Mouse (Mus musculus): ENCODE measurements around the gene Gbp8. TPM values are rescaled to one million over a fixed set of nuclear protein-coding genes. Genes with fewer than 3 reads are reported as not detected.
"Not testable (repeated sequence)": the region's sequence is repeated elsewhere in the genome, so short reads cannot be mapped to it uniquely, and the experiment has no call there.

The Gbp8 gene
- not detected for polyA plus RNA-seq (2012; fragmentation: generic; extraction: Trizol)
- long read RNA-seq, experiment 1, result 0 reads
- long read RNA-seq, experiment 2, result 0 reads

DNA sequence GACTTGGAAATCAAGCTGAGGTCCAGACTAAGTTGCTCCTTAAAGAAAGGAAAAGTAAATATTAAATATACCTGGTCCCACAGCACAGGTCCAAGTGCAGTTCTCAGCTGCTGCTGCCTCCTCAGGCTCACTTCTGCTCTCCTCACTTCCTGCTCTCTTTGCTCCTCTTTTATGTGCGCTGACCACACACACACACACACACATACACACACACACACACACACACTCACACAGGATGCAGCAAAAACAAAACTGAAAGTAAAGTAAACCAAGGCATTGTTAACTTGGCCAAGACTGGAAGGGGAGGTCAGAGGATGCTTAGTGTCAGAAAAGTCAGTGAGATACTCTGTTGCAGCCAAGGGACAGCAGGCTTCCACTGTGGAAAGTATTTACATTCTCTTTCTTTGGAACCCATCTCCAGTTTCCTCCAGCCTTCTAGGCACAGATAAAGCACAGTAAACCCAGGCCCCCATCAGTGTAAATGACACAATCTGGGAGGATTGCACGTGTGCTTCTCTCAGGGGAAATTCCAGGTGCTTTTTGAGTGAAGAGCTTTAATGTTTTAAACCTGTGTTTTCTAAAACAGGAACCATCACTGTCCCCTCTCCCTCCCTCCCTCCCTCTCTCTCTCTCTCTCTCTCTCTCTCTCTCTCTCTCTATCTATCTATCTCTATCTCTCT is at the start of gene Gbp8, which contains the start of the genes Gbp9 and Gbp4:
Gene Gbp8 (minus strand): TSS at position 132 of the 680 bp plus-strand sequence.
Gene Gbp9 (minus strand): TSS at position 131 of the 680 bp plus-strand sequence.
Gene Gbp4 (minus strand): TSS at position 178 of the 680 bp plus-strand sequence.
- H3K27me3 ChIP-seq (ENCODE audit: control insufficient read depth, insufficient read depth, insufficient read length); H3ac ChIP-seq (ENCODE audit: control insufficient read depth, insufficient read length, low read depth); H3K79me3 ChIP-seq (ENCODE audit: low read depth); H3K79me2 ChIP-seq (ENCODE audit: control insufficient read depth, insufficient read depth); H3K36me3 ChIP-seq (ENCODE audit: control insufficient read depth, insufficient read depth); H3K4me3 ChIP-seq (ENCODE audit: insufficient read depth, poor library complexity, severe bottlenecking): not testable (repeated sequence)

DNA sequence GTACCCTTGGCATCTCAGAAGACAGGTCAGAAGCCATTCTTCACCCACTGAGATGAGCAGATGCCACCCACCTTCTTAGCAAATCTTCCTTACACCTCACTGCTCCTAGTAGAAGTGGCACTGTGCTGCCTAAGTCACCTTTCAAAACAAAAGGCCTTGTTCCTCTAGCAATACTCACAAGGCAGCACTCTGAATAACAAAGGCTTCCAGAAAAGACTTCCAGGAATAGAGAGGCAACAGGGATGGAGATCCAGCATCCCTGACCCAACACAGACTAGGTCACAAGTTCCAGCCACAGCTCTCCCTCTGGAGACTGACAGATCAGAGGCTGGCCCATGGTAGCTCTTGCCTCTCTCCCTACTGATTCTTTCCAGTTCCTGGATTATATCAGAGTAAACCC is 42.1 kb upstream of the Gbp8 start:
- Histone ChIP-seq H3ac (ENCODE audit: control insufficient read depth, insufficient read length, low read depth) (no peak overlapping the region), H3K79me2 (ENCODE audit: control insufficient read depth, insufficient read depth) (no peaks in the 10 kb centered on the region), H3K4me3 (ENCODE audit: insufficient read depth, poor library complexity, severe bottlenecking) (no peak overlapping the region), H3K27me3 (ENCODE audit: control insufficient read depth, insufficient read depth, insufficient read length) (no peaks in the 10 kb centered on the region), H3K36me3 (ENCODE audit: control insufficient read depth, insufficient read depth) (no peaks in the 10 kb centered on the region), H3K79me3 (ENCODE audit: low read depth) (no peaks in the 10 kb centered on the region)
- no peak for TF ChIP-seq FOSL1 (IDR thresholded peaks at IDR 0.05; ENCODE audit: insufficient read depth, low read length, poor library complexity, severe bottlenecking)
- no peak for TF ChIP-seq USF1 (IDR thresholded peaks at IDR 0.05; ENCODE audit: low read depth)
- no peak for TF ChIP-seq MYOG (IDR thresholded peaks at IDR 0.05; ENCODE audit: control insufficient read depth, extremely low read depth, insufficient read length)
- no peak for TF ChIP-seq MAX (IDR thresholded peaks at IDR 0.05)
- TF ChIP-seq CTCF (IDR thresholded peaks at IDR 0.05; ENCODE audit: control insufficient read depth, insufficient read depth, insufficient read length), result no peak

DNA sequence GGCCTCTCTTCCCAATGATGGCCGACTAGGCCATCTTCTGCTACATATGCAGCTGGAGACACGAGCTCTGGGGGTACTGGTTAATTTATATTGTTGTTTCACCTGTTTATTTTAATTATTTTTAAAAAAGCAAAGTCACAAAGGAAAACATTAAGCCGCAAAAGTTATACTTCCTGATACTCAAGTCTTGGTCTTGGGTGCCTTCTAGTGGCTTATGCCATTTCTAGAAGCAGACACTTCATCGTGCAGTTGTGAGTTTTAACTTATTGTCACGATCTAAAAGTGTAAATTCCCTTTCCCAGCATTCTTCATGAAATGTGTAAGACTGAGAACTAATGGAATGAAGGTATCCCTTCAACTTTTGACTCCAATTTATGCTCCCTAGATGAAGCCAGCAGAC is 17.2 kb upstream of the Gbp8 start:
- no peak overlapping the region for H3ac ChIP-seq (ENCODE audit: control insufficient read depth, insufficient read length, low read depth)
- no peak overlapping the region for H3K4me3 ChIP-seq (ENCODE audit: insufficient read depth, poor library complexity, severe bottlenecking)
- no peaks in the 10 kb centered on the region for H3K36me3 ChIP-seq (ENCODE audit: control insufficient read depth, insufficient read depth)
- no peaks in the 10 kb centered on the region for H3K79me2 ChIP-seq (ENCODE audit: control insufficient read depth, insufficient read depth)
- no peaks in the 10 kb centered on the region for H3K27me3 ChIP-seq (ENCODE audit: control insufficient read depth, insufficient read depth, insufficient read length)
- H3K79me3 ChIP-seq (ENCODE audit: low read depth), result no peaks in the 10 kb centered on the region
- TF ChIP-seq MAX (IDR thresholded peaks at IDR 0.05), result no peak
- TF ChIP-seq FOSL1 (IDR thresholded peaks at IDR 0.05; ENCODE audit: insufficient read depth, low read length, poor library complexity, severe bottlenecking), result no peak
- no peak for TF ChIP-seq USF1 (IDR thresholded peaks at IDR 0.05; ENCODE audit: low read depth)
- TF ChIP-seq MYOG (IDR thresholded peaks at IDR 0.05; ENCODE audit: control insufficient read depth, extremely low read depth, insufficient read length), result no peak
- TF ChIP-seq MYOD1 (IDR thresholded peaks at IDR 0.05; ENCODE audit: control insufficient read depth, insufficient read length, low read depth), result no peak
- no peak for TF ChIP-seq CTCF (IDR thresholded peaks at IDR 0.05; ENCODE audit: control insufficient read depth, insufficient read depth, insufficient read length)
- no peak for TF ChIP-seq CEBPB (IDR thresholded peaks at IDR 0.05; ENCODE audit: low read depth)

DNA sequence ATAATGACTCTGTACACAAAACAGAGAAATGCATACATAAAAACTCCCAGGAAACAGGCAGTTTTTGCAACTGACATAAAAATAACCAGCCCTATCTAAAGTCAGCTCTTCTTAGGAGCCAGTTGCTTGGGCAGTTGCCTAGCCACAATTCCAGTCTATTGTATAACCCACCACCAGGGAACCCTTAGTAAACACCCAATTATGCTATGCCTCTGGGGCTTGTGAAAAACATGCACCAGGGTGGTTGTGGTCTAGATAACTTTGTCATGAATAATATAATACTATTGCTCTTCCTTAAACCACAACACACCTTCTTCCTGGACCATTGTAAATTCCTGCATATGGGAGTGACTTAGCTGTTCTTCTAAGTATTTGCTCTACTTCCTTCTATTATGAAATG is 14.7 kb upstream of the Gbp8 start:
- no peaks in the 10 kb centered on the region for H3K36me3 ChIP-seq (ENCODE audit: control insufficient read depth, insufficient read depth)
- H3K27me3 ChIP-seq (ENCODE audit: control insufficient read depth, insufficient read depth, insufficient read length), result no peaks in the 10 kb centered on the region
- peak; percentile 4 for TF ChIP-seq CEBPB (IDR thresholded peaks at IDR 0.05; ENCODE audit: low read depth)
- TF ChIP-seq CTCF (IDR thresholded peaks at IDR 0.05; ENCODE audit: control insufficient read depth, insufficient read depth, insufficient read length), result no peak
- H3K4me3 ChIP-seq (ENCODE audit: insufficient read depth, poor library complexity, severe bottlenecking), result no peak overlapping the region
- H3K79me2 ChIP-seq (ENCODE audit: control insufficient read depth, insufficient read depth), result no peaks in the 10 kb centered on the region
- no peaks in the 10 kb centered on the region for H3K79me3 ChIP-seq (ENCODE audit: low read depth)
- no peak overlapping the region for H3ac ChIP-seq (ENCODE audit: control insufficient read depth, insufficient read length, low read depth)

DNA sequence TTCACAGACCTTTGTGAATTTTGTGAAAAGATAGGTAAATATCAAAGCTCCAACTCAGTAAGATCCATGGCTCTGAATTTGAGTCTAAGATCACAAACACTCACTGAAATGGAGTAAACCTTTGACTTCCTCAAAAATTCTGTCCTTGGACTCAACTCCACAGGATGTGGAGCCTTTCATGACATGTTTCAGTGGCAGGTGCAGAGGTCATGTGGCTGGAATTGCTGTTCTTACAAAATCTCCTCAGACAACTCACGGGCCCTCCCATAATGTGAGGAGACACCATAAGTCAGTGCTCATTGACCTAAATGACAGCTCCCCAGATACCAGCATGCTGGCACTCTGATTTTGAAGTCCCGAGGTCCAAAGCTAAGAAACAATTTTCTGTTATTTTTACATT is 8.7 kb upstream of the Gbp8 start:
- not testable (repeated sequence) for H3K79me3 ChIP-seq (ENCODE audit: low read depth); H3K27me3 ChIP-seq (ENCODE audit: control insufficient read depth, insufficient read depth, insufficient read length); H3K36me3 ChIP-seq (ENCODE audit: control insufficient read depth, insufficient read depth); H3ac ChIP-seq (ENCODE audit: control insufficient read depth, insufficient read length, low read depth); H3K79me2 ChIP-seq (ENCODE audit: control insufficient read depth, insufficient read depth); H3K4me3 ChIP-seq (ENCODE audit: insufficient read depth, poor library complexity, severe bottlenecking)

DNA sequence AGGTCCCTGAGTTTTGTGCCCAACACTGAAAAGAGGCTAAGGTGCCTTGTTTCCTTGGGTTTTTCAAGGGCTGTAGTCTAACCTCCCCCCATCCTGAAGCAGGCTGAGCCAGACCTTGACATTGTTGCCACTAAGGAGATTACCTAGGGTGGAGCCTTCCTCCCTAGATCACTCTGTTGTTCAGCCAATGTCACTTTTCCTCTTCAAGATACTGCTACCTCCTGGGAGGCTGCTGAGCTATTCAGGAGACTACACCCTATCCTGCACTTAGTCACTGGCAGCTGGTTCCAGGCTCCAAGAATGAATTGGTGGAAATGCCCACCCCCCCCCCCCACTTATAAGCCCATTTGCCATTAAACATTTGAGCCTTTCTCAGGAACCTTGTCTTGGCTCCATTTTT is 7.1 kb upstream of the Gbp8 start:
- Histone ChIP-seq H3K79me2 (ENCODE audit: control insufficient read depth, insufficient read depth) (no peaks in the 10 kb centered on the region), H3ac (ENCODE audit: control insufficient read depth, insufficient read length, low read depth) (no peak overlapping the region), H3K36me3 (ENCODE audit: control insufficient read depth, insufficient read depth) (no peaks in the 10 kb centered on the region), H3K79me3 (ENCODE audit: low read depth) (no peaks in the 10 kb centered on the region), H3K27me3 (ENCODE audit: control insufficient read depth, insufficient read depth, insufficient read length) (no peaks in the 10 kb centered on the region), H3K4me3 (ENCODE audit: insufficient read depth, poor library complexity, severe bottlenecking) (no peak overlapping the region)
- TF ChIP-seq USF1 (IDR thresholded peaks at IDR 0.05; ENCODE audit: low read depth) (no peak), CTCF (IDR thresholded peaks at IDR 0.05; ENCODE audit: control insufficient read depth, insufficient read depth, insufficient read length) (no peak), MYOD1 (IDR thresholded peaks at IDR 0.05; ENCODE audit: control insufficient read depth, insufficient read length, low read depth) (no peak), CEBPB (IDR thresholded peaks at IDR 0.05; ENCODE audit: low read depth) (no peak), MAX (IDR thresholded peaks at IDR 0.05) (no peak), FOSL1 (IDR thresholded peaks at IDR 0.05; ENCODE audit: insufficient read depth, low read length, poor library complexity, severe bottlenecking) (no peak), MYOG (IDR thresholded peaks at IDR 0.05; ENCODE audit: control insufficient read depth, extremely low read depth, insufficient read length) (no peak)

DNA sequence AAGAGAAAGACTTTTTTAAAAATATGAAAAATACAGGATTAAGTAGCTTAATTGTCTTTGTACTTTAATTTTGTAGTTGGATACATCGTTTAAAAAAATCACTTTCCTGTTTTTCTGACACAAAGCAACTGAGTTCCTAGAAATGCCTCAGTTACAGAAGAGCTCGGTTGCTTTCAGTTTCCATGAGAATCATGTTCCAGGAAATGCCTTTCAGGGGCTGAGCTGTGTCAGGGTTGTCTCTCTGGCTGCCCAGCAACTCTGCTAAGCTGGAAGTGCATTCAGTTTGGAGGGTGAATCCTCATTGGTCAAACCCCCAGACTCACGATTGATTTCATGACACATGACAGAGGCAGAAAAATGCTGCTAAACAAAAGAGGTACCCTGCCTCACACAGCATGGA is 6.4 kb upstream of the Gbp8 start:
- H3K27me3 ChIP-seq (ENCODE audit: control insufficient read depth, insufficient read depth, insufficient read length); H3K79me3 ChIP-seq (ENCODE audit: low read depth); H3ac ChIP-seq (ENCODE audit: control insufficient read depth, insufficient read length, low read depth); H3K79me2 ChIP-seq (ENCODE audit: control insufficient read depth, insufficient read depth); H3K4me3 ChIP-seq (ENCODE audit: insufficient read depth, poor library complexity, severe bottlenecking); H3K36me3 ChIP-seq (ENCODE audit: control insufficient read depth, insufficient read depth): not testable (repeated sequence)

DNA sequence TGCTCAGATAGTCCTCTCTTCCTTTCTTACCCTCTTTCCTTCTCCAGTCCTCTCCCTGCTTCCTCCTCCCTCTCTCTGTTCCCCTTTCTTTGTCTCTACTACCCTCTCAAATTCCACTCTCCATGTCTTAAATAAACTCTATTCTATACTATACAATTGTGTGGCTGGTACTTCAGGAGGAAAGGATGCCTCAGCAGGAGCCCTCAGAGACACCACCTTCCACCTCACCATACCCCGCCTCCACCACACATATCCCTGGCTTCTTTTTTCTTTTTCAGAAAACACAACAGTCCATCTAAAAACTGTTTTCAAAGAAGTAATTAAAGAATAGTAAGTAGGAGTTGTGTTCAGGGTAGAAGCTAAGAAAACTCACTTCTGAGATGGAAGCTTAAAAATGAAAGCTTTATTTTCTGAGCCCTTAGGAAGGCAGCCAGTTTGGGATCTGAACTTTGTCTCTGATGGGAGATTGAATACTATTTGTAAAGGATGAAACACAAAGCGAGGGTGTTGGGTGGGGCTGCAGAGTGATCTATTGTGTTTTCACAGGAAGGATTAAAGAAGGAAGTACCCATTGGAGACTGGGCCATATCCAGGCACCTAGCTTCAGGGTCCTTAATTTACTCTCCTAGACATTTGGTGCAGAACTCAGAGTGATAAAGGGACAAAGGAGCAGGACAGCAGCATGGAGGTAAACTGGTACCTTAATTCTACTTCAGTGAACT is 910 bp upstream of the Gbp8 start:
- not testable (repeated sequence) for H3K36me3 ChIP-seq (ENCODE audit: control insufficient read depth, insufficient read depth); H3K4me3 ChIP-seq (ENCODE audit: insufficient read depth, poor library complexity, severe bottlenecking); H3K27me3 ChIP-seq (ENCODE audit: control insufficient read depth, insufficient read depth, insufficient read length); H3K79me2 ChIP-seq (ENCODE audit: control insufficient read depth, insufficient read depth); H3K79me3 ChIP-seq (ENCODE audit: low read depth); H3ac ChIP-seq (ENCODE audit: control insufficient read depth, insufficient read length, low read depth)
